Mouse (Mus musculus): Measurements from ENCODE around the gene Kifc3.
"Not testable (repeated sequence)": the region's sequence is repeated elsewhere in the genome, so short reads cannot be mapped to it uniquely, and the experiment has no call there.

The Kifc3 gene

DNA sequence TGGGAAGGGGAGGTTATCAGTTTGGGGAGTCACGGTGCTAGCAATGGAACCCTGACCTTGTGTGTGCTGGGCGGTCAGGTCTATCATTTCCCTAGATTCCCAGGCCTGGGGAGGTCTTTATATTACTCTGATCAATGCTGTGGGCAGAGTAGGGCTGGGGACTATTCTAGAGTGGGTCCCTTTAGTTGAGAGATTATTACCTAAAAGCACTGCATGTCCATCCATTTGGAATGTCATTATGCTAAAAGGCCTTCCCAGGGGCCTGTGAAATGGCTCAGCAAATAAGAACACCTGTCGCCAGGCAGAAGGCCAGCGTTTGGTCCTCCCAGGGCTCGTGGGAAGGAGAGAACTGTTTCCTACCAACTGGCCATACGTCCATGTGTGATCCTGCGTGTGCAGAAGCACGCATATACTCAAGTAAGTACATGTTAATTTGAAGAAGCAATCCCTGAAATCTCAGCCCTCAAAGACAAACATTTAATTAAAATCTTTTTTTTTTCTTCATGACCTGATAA is 499 bp downstream of the Kifc3 start:
- no peak for DNase-seq (ENCODE audit: low spot score in 2 of 2)

DNA sequence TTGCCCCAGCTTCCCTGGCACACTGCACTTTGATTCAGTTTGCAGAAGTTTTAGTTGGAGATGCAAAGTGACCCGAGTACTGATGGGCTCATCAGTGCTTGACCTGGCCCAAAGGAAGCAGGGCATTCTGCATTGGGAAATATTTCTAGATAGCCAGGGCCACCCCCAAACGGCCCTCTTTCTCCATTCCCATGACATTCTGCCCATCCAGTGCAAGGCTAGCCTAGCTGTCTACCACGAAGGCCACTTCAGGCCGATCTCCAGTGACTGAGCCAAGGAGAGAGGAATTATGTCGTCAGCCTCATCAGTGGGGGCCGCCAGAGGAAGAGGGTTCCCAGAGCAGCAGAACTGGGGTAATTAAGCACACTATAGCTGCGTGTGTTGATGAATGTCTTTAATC is 1.1 kb downstream of the Kifc3 start:
- no peak for DNase-seq (ENCODE audit: low spot score in 2 of 2)

DNA sequence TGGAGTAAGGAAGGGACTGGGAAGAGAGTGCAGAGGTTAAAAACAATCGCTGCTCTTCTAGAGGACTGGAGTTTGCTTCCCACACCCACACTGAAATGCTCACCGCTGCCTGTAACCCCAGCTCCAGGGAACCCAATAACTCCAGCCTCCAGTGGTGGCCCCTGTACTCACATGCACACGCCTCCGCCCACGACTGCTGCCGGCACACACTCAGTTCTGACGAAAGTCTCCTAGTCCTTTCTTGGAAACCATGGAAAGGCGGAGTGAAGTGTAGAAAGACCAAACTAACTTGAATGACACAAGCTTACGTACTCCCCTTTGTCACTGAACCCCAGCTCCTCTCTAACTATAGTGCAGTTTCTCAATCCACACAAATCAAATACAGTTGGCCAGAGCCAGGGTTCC is 2.6 kb downstream of the Kifc3 start:
- DNase-seq (ENCODE audit: low spot score in 2 of 2) = no peak

DNA sequence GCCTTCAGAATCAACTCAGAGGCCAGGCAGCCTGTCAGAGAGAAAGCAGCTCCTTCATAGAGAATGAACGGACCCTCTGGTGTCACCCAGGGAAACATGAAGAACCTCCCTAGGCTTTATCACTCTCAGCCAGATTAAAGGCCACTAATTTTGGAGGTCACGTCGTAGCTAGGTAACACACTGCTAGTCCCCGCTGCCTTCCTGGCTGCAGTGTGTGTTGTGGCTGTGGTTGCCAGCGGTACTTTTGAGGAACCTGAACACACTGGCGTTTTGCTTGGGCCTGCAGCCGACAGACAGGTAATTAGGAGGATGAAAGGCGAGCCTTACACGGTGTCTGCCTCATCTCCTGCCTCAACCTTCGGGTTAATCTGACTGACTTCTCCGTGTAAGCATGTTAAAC is 6.9 kb downstream of the Kifc3 start:
- no peak for DNase-seq (ENCODE audit: low spot score in 2 of 2)

DNA sequence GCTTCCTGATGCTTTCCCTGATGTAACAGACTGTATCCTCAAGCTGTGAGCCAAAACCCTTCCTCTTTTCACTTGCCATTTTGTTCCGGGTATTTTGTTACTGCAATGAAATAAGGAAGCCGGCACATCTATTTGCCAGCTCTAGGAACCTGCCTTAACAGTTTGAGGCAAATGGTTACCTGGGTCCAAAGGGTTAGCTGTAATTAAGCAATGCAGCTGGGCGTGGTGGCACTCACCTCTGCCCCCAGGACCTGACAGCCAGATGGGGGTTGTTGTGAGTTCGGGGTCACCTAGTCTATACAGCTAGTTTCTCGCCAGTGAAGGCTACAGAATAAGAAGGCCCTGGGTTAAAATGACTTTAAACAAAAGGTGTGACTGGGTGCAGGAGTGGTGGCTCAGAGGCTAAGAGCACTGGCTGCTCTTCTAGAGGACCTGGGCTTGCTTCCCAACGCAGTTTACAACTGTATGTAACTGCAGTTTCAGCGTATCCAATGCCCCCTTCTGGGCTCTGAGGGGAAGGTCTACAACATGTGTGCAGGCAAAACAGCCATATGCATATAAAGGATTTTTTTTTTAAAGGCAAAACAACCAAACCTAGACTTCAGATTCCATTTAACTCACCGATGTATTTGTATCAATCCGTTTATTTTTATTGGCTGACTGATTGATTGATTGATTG is 11.0 kb downstream of the Kifc3 start:
- DNase-seq (ENCODE audit: low spot score in 2 of 2) = no peak

DNA sequence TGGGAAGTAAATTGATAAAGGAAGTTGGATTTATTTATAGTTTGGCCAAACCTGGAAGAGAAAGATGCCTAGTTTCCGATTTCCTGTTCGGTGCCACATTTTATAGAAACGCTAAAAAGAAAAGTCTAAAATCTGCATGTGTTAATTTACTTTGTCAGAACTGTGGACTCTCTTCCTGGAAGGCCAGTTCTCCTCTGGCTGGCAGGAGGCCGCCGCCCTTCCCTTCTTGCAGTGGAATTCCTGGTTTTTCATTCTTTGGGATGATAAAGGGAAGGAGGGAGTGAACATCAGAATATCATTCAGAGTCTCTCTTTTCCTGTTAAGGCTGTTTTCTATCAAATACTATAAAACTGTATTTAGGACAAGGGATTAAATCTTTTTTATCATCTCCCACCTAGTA is 15.0 kb downstream of the Kifc3 start:
- DNase-seq (ENCODE audit: low spot score in 2 of 2) = no peak

DNA sequence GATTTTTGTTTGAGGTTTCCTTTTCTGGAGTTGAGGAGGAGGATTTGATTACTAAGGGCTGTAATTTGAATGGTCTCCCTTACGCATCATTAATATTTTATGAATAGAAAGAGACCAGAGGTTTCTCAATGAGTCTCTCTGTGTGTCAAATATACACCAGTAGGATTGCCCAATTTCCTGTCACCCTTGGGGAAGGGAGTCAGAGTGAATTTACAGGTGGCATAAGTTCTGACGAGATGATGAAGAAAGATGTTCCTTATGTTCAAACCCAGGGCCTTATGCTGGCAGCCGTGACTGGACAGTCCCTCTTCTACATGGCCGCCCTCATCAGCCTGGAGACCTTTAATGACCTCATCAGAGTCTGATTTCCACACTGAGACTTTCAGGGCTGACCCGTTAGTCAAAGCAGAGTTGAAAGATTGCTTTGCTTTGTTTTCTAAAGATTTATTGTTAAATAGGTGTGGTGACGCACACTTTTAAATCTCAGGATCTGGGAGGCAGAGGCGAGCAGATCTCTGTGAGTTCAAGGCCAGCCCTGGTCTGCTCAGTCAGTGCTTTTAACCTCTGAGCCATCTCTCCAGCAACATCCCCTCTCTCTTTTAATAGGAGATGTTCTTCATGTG is 16.6 kb downstream of the Kifc3 start:
- DNase-seq (ENCODE audit: low spot score in 2 of 2) = no peak

DNA sequence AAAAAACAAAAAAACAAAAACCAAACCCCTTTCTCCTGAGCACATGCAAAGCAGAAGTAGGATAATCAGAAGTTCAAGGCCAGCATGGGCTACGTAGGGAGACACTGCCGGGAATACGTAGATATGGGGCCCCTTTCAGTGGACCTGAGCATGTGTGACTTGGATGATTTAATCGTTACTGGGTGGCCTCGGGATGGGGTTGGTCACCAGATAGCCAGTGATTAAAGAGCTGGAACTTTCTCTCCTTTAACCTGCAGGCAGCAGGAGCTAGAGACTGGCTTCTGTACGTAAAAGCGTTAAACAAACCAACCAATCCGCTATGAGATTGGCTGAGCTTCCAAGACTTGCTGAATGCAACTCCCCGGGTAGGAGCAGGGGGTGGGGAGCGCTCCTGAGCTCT is 17.5 kb downstream of the Kifc3 start:
- no peak for DNase-seq (ENCODE audit: low spot score in 2 of 2)

DNA sequence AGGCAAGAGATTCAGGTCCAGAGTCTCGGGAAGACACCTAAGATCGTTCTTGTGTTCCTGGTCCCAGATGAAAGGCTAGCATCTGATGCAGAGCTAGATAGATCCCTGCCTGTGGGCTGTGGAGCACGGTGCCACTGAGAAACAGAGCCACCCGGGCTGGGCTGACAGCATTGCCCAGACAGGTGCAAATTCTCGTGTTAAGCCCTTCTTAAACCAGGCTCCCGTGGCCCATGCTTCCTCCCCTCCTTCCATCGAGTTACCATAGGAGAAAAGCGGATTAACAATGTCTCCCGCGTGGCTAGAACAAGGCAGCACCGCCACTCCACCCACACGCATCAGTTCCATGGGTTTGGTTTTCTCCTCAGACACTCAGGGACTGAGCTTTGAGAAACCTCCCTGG is 18.4 kb downstream of the Kifc3 start:
- DNase-seq (ENCODE audit: low spot score in 2 of 2) = no peak

DNA sequence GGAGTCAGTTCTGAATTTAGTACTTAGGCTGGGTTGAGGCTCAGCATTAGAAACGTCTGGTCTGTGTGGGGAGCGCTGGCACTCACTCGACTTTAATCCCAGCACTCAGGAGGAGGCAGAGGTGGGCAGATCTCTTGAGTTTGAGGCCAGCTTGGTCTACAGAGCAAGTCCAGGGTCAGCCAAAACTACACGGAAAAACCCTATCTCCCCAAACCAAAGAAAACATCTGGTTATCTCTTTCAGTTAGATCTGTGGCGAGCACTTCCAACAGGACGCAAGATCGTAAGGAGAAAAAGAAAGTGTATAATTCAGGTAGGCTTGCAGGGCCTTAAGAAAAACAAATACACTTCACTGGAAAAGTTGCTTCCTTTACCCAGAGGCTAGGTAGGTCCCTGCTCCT is 20.8 kb downstream of the Kifc3 start:
- DNase-seq (ENCODE audit: low spot score in 2 of 2) = no peak

DNA sequence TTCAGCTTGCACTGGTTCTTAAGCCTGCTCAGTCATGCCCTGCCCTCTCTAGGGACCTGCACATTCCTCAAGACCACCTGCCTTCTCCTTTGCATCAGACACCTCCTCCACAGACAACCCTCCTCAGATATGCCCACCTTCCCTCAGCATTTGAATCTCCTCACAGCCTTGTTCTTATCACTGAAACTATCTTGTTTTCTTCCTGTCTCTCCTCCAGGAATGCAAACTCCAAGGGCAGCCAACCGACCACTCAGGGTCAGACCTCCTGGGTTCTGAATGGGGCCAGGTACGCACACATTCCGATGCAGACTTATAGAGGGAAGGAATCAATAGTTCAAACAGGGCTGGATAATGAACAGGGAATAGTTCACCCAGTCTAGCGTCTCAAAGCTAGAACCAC is 24.4 kb downstream of the Kifc3 start:
- no peak for DNase-seq (ENCODE audit: low spot score in 2 of 2)

DNA sequence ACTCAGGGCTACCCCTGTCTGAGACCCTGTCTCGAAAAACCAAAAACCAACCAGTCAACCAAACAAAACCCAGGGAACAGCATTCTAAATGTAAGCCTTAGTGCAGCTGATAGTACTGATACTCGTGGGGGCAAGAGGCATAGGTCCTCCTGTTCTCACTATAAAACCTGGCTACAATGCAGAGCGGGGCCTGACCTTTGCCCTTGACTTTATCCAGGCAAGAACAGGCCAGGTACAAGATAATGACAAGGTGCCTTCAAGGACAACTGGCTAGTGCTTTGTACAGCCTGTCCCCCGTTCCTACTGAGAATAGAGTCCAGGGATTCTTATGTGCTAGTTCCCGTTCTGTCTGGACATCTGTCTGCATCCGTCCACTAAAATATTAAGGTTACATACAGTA is 25.6 kb downstream of the Kifc3 start:
- no peak for DNase-seq (ENCODE audit: low spot score in 2 of 2)

DNA sequence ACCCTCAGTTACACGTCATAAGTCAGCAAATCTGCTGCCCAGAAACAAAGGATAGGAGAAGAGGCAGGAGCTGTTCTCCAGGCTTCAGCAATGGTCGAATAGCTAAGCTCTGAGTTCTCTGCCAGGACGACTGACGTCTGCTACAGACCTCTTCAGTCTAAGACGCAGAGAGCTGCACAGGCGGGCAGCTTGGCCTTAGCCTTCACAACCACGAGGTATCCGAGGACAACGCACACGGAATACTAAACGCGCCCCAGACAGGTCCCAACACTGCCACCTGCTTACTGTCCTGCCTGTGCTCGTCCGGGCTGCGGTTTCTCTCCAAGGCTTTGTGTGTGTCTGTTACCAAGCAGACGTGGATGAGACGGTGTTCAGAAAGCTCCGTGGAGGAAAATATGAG is 26.8 kb downstream of the Kifc3 start:
- DNase-seq (ENCODE audit: low spot score in 2 of 2) = no peak

DNA sequence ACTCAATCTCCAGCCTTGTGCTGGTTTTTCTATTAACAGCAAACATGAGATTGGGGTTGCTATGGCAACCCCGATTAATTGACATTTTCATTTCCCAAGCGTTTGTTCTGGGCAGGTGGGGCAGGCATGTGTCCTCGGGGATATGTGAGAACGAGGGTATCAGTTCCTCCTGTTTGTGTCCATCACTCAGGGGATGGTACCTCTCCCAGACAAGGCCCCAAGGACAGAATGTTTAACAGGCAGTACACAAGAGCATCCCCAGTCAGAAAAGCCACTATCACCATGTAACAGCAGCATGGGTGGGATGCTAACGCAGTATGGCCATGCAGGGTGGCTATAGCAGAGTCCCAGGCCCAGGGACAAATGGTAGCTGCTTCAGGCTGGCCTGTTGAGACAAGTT is 27.3 kb downstream of the Kifc3 start:
- no peak for DNase-seq (ENCODE audit: low spot score in 2 of 2)

DNA sequence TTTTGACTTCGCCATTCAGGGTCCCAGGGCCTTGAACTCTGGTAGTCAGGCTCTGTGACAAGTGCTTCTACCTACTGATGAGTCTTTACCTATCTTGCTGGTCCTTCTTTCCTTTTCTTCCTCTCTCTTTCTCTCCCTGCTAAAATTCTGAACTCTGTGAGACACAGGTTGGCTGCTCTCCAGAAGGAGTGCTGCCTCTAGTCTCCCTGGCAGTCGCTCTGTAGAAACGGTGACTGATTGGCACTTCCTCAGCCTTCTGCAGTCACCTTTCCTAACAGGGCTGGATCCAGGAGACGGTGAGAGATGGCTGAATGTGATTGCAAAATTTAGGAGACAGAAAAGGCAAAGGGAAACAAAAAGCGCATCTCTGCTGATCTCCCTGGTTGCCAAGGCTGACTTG is 30.2 kb downstream of the Kifc3 start:
- DNase-seq (ENCODE audit: low spot score in 2 of 2) = no peak

DNA sequence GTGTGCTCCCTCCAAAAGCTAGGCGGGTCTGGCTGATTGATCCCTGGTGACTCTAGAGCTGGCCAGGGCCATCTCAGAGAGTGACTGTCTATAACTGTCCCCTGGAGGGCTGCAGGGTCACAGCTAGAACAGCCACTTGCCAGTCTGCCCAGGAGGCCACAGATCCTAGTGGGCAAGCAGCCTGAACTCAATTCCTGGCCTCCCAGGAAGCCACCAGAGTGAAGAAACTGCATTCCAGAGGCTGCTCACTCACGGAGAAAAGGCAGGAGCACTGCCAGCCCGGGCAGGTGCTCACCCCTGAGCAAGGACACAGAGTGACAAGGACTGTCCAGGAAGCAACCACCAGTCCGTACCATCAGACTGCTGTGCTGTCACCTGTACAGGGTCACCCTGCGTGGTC is 34.9 kb downstream of the Kifc3 start:
- DNase-seq (ENCODE audit: low spot score in 2 of 2) = no peak

DNA sequence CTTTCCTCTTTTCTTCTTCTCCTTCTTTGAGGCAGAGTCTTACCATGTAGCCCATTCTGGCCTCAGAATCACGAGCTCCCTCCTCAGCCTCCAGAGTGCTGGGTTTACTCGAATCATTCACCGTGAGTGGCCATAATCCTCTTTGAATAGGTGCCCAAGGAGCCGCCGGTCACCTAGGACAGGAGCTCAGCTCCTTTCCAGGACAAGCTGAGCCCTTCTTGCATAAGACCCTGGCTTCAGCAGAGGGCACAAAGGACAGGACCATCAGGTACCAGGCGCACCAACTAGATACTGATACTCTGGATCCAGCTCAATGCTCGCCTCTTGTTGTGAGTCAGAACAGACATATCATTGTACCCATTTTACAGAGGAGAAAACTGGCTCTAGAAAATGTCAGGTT is 36.2 kb downstream of the Kifc3 start:
- DNase-seq (ENCODE audit: low spot score in 2 of 2) = no peak

DNA sequence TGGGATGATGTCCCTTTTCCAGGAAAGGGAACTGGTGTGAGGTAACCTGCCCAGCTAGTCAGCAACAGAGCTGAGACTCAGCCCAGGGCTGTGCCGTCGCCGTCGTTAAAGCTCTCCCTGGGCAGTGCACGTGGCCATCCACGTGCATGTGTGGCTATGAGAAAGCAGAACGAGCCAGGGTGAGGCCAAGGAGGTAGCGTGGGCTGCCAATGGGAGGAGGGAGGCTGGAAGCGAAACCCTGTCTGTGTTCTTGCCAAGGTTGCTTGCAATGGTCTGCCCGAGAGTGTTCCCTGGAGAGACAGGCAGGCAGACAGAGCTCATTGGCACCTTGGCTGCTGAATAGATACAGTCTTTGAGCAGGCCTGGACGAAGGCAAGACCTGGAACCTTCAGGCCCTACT is 36.7 kb downstream of the Kifc3 start:
- peak in 1 of 2 experiments; percentile 56 for DNase-seq (ENCODE audit: low spot score in 2 of 2)

DNA sequence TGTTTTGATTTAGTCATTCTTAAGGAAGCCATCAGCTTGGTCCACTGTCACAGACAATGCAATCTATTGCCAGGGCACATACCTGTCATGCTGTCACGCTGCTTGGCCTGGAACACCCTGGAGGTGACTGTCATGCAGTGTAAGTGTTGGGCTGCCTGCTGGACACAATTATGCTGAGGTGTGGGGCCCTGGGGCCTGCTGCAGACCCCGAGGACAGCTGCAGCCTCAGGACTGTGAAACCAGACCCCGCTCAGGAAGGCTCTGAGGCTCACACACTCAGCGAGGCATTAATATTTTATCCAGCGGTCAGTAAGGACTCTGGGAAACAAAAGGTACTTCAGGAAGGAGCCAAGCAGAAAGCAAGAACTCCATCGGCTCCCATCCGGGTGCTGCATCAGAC is 38.1 kb downstream of the Kifc3 start:
- no peak for DNase-seq (ENCODE audit: low spot score in 2 of 2)

DNA sequence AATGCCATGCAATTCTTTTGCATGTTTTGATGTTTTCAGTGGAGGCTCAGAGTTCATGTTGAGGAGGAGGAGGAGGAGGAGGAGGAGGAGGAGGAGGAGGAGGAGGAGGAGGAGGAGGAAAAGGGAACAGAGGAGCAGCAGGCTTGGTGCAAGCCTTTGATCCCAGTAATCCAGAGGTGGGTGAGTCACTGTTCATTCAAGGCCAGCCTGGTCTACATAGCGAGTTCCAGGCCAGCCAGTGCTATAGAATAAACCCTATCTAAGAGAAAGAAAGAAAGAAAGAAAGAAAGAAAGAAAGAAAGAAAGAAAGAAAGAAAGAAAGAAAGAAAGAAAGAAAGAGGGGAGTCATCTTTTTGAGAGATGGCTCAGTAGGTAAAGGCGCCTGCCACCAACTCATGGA is 38.6 kb downstream of the Kifc3 start:
- not testable (repeated sequence) for DNase-seq (ENCODE audit: low spot score in 2 of 2)

DNA sequence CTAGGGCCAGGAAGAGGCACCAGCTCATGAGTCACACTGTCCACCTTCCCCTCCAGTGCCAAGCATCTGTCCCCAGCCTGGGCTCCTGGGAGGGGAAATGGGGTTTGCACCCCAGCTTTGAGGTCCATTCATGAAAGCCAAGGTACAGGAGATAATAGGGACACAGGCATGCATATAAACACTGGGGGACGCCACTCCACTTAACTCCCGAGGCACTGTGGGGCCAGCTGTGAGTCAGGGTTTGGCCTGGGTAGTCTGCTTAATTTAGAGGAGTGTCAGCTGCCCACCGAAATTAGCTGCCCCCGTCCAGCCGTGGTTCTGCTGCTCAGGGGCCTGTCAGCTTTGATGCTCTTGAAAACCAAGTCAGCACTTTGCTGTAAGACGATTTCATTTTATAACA is 39.8 kb downstream of the Kifc3 start:
- DNase-seq (ENCODE audit: low spot score in 2 of 2) = no peak

DNA sequence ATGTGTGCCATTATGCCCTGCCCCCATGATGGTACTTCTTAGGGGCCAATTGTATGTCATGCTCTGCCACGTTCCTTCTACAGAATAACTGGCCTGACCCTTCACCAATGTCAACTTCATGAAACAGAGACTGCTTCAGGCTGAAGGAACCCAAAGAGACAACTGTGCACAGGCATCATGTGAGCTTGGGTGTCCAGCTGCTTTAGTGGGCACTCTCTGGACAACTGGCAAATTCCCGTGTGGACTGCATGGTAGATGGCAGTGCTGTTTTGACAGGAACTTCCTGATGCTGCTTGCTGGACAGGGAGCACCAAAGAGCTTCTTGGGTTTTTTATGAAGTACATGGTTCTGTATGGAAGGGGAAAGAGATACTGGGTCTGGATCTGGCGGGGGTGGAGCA is 43.3 kb downstream of the Kifc3 start:
- no peak for DNase-seq (ENCODE audit: low spot score in 2 of 2)

DNA sequence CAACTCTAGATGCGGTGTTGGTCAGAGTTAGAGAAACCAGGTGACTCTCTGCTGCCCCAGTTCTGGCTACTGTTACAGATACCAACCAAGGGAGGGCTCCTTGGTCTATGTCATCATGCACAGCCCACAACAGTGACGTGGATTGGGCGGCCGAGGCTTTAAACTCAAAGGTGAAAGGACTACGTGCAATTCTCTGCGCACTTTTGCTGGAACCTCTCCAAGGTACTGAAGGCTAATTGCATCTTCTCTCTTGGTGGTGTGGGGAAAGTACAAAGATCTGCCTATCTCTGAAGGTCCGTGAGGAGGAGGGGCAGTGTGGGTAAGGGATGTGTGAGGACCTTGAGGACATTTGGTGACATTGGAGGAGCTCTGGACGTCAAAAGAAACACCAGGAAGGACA is 44.0 kb downstream of the Kifc3 start:
- DNase-seq (ENCODE audit: low spot score in 2 of 2) = no peak

DNA sequence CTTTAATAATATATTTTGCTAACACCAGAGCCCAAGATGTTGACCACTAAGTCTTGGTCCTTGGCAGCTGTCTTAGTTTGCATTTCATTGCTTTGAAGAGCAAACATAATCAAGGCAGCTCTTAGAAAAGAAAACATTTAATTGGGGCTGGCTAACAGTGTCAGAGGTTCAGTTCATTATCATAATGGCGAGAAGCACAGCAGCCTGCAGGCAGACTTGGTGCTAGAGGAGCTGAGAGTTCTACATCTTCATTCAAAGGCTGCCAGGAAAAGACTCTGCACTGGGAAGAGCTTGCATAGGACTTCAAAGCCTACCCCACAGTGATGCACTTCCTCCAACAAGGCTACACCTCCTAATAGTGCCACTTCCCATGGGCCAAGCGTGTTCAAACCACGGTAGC is 45.5 kb downstream of the Kifc3 start:
- no peak for DNase-seq (ENCODE audit: low spot score in 2 of 2)
